Mouse (Mus musculus): ENCODE measurements around the gene Olfr1179. TPM values are rescaled to one million over a fixed set of nuclear protein-coding genes. Genes with fewer than 3 reads are reported as not detected.
"Not testable (repeated sequence)": the region's sequence is repeated elsewhere in the genome, so short reads cannot be mapped to it uniquely, and the experiment has no call there.

The Olfr1179 gene
- not detected for total RNA-seq (2021)
- not detected in 2 replicates for polyA plus RNA-seq (2012; rRNA removed)
- long read RNA-seq: 0 reads

DNA sequence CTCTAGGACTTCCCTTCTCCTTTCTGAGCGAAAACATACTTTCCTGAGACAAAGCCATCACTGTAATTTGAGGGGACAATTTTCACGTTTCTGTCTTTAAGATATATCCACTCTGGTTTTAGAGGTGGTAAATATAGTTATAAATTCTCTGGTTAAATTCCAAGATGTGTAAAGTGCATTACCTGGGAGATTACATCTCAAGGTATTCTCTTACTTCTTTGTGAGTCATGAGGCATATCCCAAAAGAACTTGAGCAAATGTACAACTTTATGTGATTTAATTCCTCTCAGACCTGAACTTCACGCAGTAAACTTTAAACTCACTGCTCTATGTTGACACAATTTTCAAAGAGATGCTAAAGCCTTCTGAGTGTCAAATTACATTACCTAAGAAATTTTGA lies at the start of gene Olfr1179:
Gene Olfr1179, minus strand, starts transcription at position 101 of the 400 bp plus-strand sequence.
- no peak for DNase-seq

GRCm38 (mm10) chr2:88454567-88454966 lies 48.3 kb upstream of the Olfr1179 start, which contains the start of gene Olfr1183:
Gene Olfr1183, plus strand, starts transcription at chr2:88454867.
- DNase-seq: not testable (repeated sequence)

DNA sequence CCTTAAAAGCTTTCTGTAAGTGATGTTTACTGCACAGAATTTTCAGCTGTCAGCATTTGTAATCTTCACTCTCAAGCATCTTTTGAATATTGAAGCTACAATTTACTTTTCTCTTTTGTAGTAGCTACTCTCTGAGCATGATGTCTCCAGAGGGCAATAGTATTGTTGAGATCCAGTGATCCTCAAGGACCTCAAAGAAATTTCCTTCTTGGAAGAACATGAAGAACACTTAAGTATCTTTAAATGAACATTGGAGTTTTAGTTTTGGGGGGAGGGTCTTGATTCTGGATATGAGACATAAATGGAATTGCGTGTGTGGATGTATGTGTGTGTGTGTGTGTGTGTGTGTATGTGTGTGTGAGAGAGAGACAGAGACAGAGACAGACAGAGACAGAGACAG lies 42.8 kb upstream of the Olfr1179 start, which contains the start of gene Gm13757:
Gene Gm13757, minus strand, starts transcription at position 101 of the 400 bp plus-strand sequence.
- DNase-seq: no peak

- DNase-seq: no peak
Observed at GRCm38 (mm10) chr2:88426071-88426470, 19.8 kb upstream of the Olfr1179 start, which contains the start of gene Olfr1181. Gene Olfr1181, minus strand, starts transcription at chr2:88426171.

- no peak for DNase-seq
Observed at GRCm38 (mm10) chr2:88419051-88419450, 12.8 kb upstream of the Olfr1179 start, which contains the start of gene Olfr1180. Gene Olfr1180, minus strand, starts transcription at chr2:88419151.

- DNase-seq: no peak
Observed at GRCm38 (mm10) chr2:88386762-88387161, 19.5 kb downstream of the Olfr1179 start, which contains the start of gene Olfr1178. Gene Olfr1178, plus strand, starts transcription at chr2:88387062.

GRCm38 (mm10) chr2:88356304-88356703 lies 49.9 kb downstream of the Olfr1179 start:
- DNase-seq: no peak

Other genes with a start within 250 kb of the Olfr1179 start
- gene Olfr1168, start 224.6 kb downstream of the Olfr1179 start, total RNA-seq (2021): not detected
- not detected in 2 replicates for gene Olfr1168, start 224.6 kb downstream of the Olfr1179 start, polyA plus RNA-seq (2012; rRNA removed)
- not detected for gene Olfr1170, start 178.1 kb downstream of the Olfr1179 start, total RNA-seq (2021)
- not detected in 2 replicates for gene Olfr1170, start 178.1 kb downstream of the Olfr1179 start, polyA plus RNA-seq (2012; rRNA removed)
- not detected for gene Olfr1173, start 126.6 kb downstream of the Olfr1179 start, total RNA-seq (2021)
- gene Olfr1173, start 126.6 kb downstream of the Olfr1179 start, polyA plus RNA-seq (2012; rRNA removed): not detected in 2 replicates
- not detected for gene Olfr1174-ps, start 91.3 kb downstream of the Olfr1179 start, total RNA-seq (2021)
- gene Olfr1174-ps, start 91.3 kb downstream of the Olfr1179 start, polyA plus RNA-seq (2012; rRNA removed): not detected in 2 replicates
- not detected for gene Olfr1175-ps, start 79.2 kb downstream of the Olfr1179 start, total RNA-seq (2021)
- gene Olfr1175-ps, start 79.2 kb downstream of the Olfr1179 start, polyA plus RNA-seq (2012; rRNA removed): not detected in 2 replicates
- not detected for gene Olfr1176, start 69.7 kb downstream of the Olfr1179 start, total RNA-seq (2021)
- not detected in 2 replicates for gene Olfr1176, start 69.7 kb downstream of the Olfr1179 start, polyA plus RNA-seq (2012; rRNA removed)
- not detected for gene Olfr1177-ps, start 60.0 kb downstream of the Olfr1179 start, total RNA-seq (2021)
- not detected in 2 replicates for gene Olfr1177-ps, start 60.0 kb downstream of the Olfr1179 start, polyA plus RNA-seq (2012; rRNA removed)
- gene Olfr1178, start 19.4 kb downstream of the Olfr1179 start, total RNA-seq (2021): not detected
- not detected in 2 replicates for gene Olfr1178, start 19.4 kb downstream of the Olfr1179 start, polyA plus RNA-seq (2012; rRNA removed)
- gene Olfr1180, start 12.7 kb upstream of the Olfr1179 start, total RNA-seq (2021): not detected
- gene Olfr1180, start 12.7 kb upstream of the Olfr1179 start, polyA plus RNA-seq (2012; rRNA removed): not detected in 2 replicates
- not detected for gene Olfr1181, start 19.7 kb upstream of the Olfr1179 start, total RNA-seq (2021)
- not detected in 2 replicates for gene Olfr1181, start 19.7 kb upstream of the Olfr1179 start, polyA plus RNA-seq (2012; rRNA removed)
- not detected for gene Gm13757, start 42.7 kb upstream of the Olfr1179 start, total RNA-seq (2021)
- not detected in 2 replicates for gene Gm13757, start 42.7 kb upstream of the Olfr1179 start, polyA plus RNA-seq (2012; rRNA removed)
- not detected for gene Olfr1183, start 48.4 kb upstream of the Olfr1179 start, total RNA-seq (2021)
- gene Olfr1183, start 48.4 kb upstream of the Olfr1179 start, polyA plus RNA-seq (2012; rRNA removed): not detected in 2 replicates
- gene Olfr1184, start 77.1 kb upstream of the Olfr1179 start, total RNA-seq (2021): not detected
- not detected in 2 replicates for gene Olfr1184, start 77.1 kb upstream of the Olfr1179 start, polyA plus RNA-seq (2012; rRNA removed)
- not detected for gene Olfr1185-ps1, start 86.9 kb upstream of the Olfr1179 start, total RNA-seq (2021)
- gene Olfr1185-ps1, start 86.9 kb upstream of the Olfr1179 start, polyA plus RNA-seq (2012; rRNA removed): not detected in 2 replicates
- not detected for gene Olfr1186, start 112.1 kb upstream of the Olfr1179 start, total RNA-seq (2021)
- gene Olfr1186, start 112.1 kb upstream of the Olfr1179 start, polyA plus RNA-seq (2012; rRNA removed): not detected in 2 replicates
- not detected for gene Olfr1188, start 150.5 kb upstream of the Olfr1179 start, total RNA-seq (2021)
- gene Olfr1188, start 150.5 kb upstream of the Olfr1179 start, polyA plus RNA-seq (2012; rRNA removed): not detected in 2 replicates
- not detected for gene Olfr1189, start 180.0 kb upstream of the Olfr1179 start, total RNA-seq (2021)
- not detected in 2 replicates for gene Olfr1189, start 180.0 kb upstream of the Olfr1179 start, polyA plus RNA-seq (2012; rRNA removed)
- gene Olfr1191-ps1, start 234.1 kb upstream of the Olfr1179 start, total RNA-seq (2021): under 1 TPM in 1 of 2 experiments, not detected in 1; 0.06 TPM
- not detected in 2 replicates for gene Olfr1191-ps1, start 234.1 kb upstream of the Olfr1179 start, polyA plus RNA-seq (2012; rRNA removed)
- not detected for gene Olfr1192-ps1, start 242.1 kb upstream of the Olfr1179 start, total RNA-seq (2021)
- gene Olfr1192-ps1, start 242.1 kb upstream of the Olfr1179 start, polyA plus RNA-seq (2012; rRNA removed): not detected in 2 replicates